Mouse (Mus musculus) heart, embryonic 11.5 days (tissue): ENCODE data around the gene Cpeb3. TPM values are rescaled to one million over a fixed set of nuclear protein-coding genes. Genes with fewer than 3 reads are reported as not detected.

Experiments
- ATAC-seq: fragments of 200-750 bp; cut with Nextera tagmentation; replicated peaks from 2 replicates; pipeline ENCODE4 v1.8.0; 2017; ENCODE audit warnings: moderate library complexity; ENCODE audit not compliant: insufficient number of reproducible peaks, low FRiP score, low TSS enrichment
- H3K27ac ChIP-seq: fragments of 300-500 bp; sonication (generic); 2 replicates; pipeline ENCODE4 v1.5.1; 2014; ENCODE audit warnings: mild to moderate bottlenecking, low read depth, low read length
- H3K27me3 ChIP-seq: fragments of 300-500 bp; sonication (generic); 2 replicates; pipeline ENCODE4 v1.6.1; 2014; ENCODE audit warnings: mild to moderate bottlenecking, low read length, mixed read lengths; ENCODE audit not compliant: control insufficient read depth, insufficient read depth
- H3K36me3 ChIP-seq: fragments of 300-500 bp; sonication (generic); 2 replicates; pipeline ENCODE4 v1.6.1; 2014; ENCODE audit warnings: mild to moderate bottlenecking, low read length, moderate library complexity, mixed read lengths; ENCODE audit not compliant: control insufficient read depth, insufficient read depth
- H3K4me1 ChIP-seq: fragments of 300-500 bp; sonication (generic); 2 replicates; pipeline ENCODE4 v1.6.1; 2014; ENCODE audit warnings: low read length; ENCODE audit not compliant: control insufficient read depth, insufficient read depth
- H3K4me2 ChIP-seq: fragments of 300-500 bp; sonication (generic); 2 replicates; pipeline ENCODE4 v1.6.1; 2014; ENCODE audit warnings: mild to moderate bottlenecking, moderate library complexity
- H3K4me3 ChIP-seq: fragments of 300-500 bp; sonication (generic); 2 replicates; pipeline ENCODE4 v1.5.1; 2014; ENCODE audit warnings: low read depth, low read length
- H3K9ac ChIP-seq: fragments of 300-500 bp; sonication (generic); 2 replicates; pipeline ENCODE4 v1.6.1; 2014; ENCODE audit warnings: mild to moderate bottlenecking, low read depth, low read length, moderate library complexity
- H3K9me3 ChIP-seq: fragments of 300-500 bp; sonication (generic); replicated peaks from 2 replicates; pipeline ENCODE4 v1.6.1; 2016; ENCODE audit warnings: low read length; ENCODE audit not compliant: control insufficient read depth
- WGBS: fragments of 180-500 bp; shearing (Covaris S2); extraction: QIAGEN DNeasy Blood & Tissue Kit; methylation state at CpG from one replicate; pipeline ENCODE4 v1.1.7; 2014; ENCODE audit not compliant: insufficient replicate concordance; 5-methylcytosine and 5-hydroxymethylcytosine counted together
- polyA plus RNA-seq: library from polyadenylated mRNA; unstranded; fragments of >200 nt; fragmentation: Nextera tagmentation; extraction: Ambion mirVana; gene quantifications from 2 replicates; pipeline ENCODE4 v1.2.1, GENCODE M21; 2014

The Cpeb3 gene
- polyA plus RNA-seq = 4.3 and 4.4 TPM in 2 replicates

- Histone ChIP-seq H3K27me3 (no peaks in the 10 kb centered on the region), H3K4me2 (peak within 1 kb of the TSS; percentile 87), H3K36me3 (peaks cover 8% of the 10 kb centered on the region; the same call in 1 of the 2 replicates), H3K4me3 (peak within 1 kb of the TSS; percentile 99), H3K4me1 (peaks cover 12% of the 10 kb centered on the region), H3K9me3 (no peaks in the 10 kb centered on the region), H3K9ac (peak within 1 kb of the TSS; percentile 99), H3K27ac (peak within 1 kb of the TSS; percentile 94)
- no peak for ATAC-seq
- WGBS = 2% methylated on average over 15 of the region's 15 CpGs
Measured at GRCm38 (mm10) chr19:37208176-37208755, at the start of gene Cpeb3. Gene Cpeb3, minus strand, starts transcription at chr19:37208601.

GRCm38 (mm10) chr19:37255321-37255720 is 46.9 kb upstream of the Cpeb3 start:
- Histone ChIP-seq H3K27me3 (no peaks in the 10 kb centered on the region), H3K9me3 (no peaks in the 10 kb centered on the region), H3K4me1 (no peaks in the 10 kb centered on the region), H3K9ac (no peak overlapping the region), H3K4me2 (no peak overlapping the region), H3K36me3 (no peaks in the 10 kb centered on the region), H3K27ac (no peak overlapping the region), H3K4me3 (no peak overlapping the region)
- no peak for ATAC-seq
- WGBS = 81% methylated on average over 9 of the region's 9 CpGs

GRCm38 (mm10) chr19:37252104-37252503 is 43.7 kb upstream of the Cpeb3 start:
- Histone ChIP-seq H3K4me1 (no peaks in the 10 kb centered on the region), H3K9ac (no peak overlapping the region), H3K4me2 (no peak overlapping the region), H3K27ac (no peak overlapping the region), H3K9me3 (no peaks in the 10 kb centered on the region), H3K36me3 (no peaks in the 10 kb centered on the region), H3K27me3 (no peaks in the 10 kb centered on the region), H3K4me3 (no peak overlapping the region)
- 55% methylated on average over 6 of the region's 6 CpGs for WGBS
- ATAC-seq = no peak

DNA sequence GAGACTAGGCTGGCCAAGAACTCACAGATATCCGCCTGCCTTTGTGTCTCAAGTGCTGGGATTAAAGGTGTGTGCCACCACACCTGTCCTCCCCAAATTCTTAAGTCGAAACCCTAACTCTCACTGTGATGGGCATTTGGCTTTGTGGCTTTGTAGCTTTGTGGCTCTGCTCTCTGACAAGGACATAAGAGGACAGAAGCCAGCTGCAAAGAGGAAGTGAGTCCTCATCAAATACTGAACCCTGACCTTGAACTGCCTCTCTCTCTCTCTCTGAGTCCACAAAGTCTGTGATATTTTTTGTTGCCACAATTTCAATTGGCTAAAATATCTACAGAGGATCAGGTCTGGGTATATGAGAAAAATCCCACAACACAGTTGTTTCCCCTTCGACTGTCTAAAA is 39.8 kb upstream of the Cpeb3 start:
- Histone ChIP-seq H3K9ac (no peak overlapping the region), H3K4me1 (no peaks in the 10 kb centered on the region), H3K36me3 (no peaks in the 10 kb centered on the region), H3K4me3 (no peak overlapping the region), H3K9me3 (no peaks in the 10 kb centered on the region), H3K27ac (no peak overlapping the region), H3K4me2 (no peak overlapping the region), H3K27me3 (no peaks in the 10 kb centered on the region)
- WGBS = 72% methylated on average over 3 of the region's 3 CpGs
- no peak for ATAC-seq

- no peak overlapping the region for H3K4me3 ChIP-seq
- 37% methylated on average over 3 of the region's 3 CpGs for WGBS
- H3K9me3 ChIP-seq = no peaks in the 10 kb centered on the region
- H3K27me3 ChIP-seq = no peaks in the 10 kb centered on the region
- no peaks in the 10 kb centered on the region for H3K36me3 ChIP-seq
- H3K27ac ChIP-seq = no peak overlapping the region
- H3K4me1 ChIP-seq = no peaks in the 10 kb centered on the region
- H3K4me2 ChIP-seq = no peak overlapping the region
- no peak overlapping the region for H3K9ac ChIP-seq
- ATAC-seq = no peak
Measured at GRCm38 (mm10) chr19:37246859-37247258, 38.5 kb upstream of the Cpeb3 start.

GRCm38 (mm10) chr19:37242707-37243106 is 34.3 kb upstream of the Cpeb3 start:
- H3K27me3 ChIP-seq = peaks cover 2% of the 10 kb centered on the region; the same call in 1 of the 2 replicates

DNA sequence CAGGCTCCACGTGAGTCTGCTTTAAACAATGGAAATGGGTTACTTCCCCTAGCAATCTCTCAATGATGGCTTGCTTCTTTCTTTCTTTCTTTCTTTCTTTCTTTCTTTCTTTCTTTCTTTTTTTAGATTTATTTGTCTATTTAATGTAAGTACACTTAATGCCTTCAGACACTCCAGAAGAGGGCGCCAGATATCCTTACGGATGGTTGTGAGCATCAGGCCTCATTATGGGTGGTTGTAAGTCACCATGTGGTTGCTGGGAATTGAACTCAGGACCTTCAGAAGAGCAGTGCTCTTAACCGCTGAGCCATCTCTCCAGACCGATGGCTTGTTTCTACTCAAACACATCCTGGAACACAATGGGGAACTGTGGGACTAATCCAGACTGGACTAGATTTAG is 32.8 kb upstream of the Cpeb3 start:
- Histone ChIP-seq H3K9me3 (no peaks in the 10 kb centered on the region), H3K4me3 (no peak overlapping the region), H3K27me3 (peaks cover 4% of the 10 kb centered on the region), H3K27ac (no peak overlapping the region), H3K36me3 (no peaks in the 10 kb centered on the region), H3K4me1 (no peaks in the 10 kb centered on the region), H3K4me2 (no peak overlapping the region), H3K9ac (no peak overlapping the region)
- 63% methylated on average over 5 of the region's 5 CpGs for WGBS
- no peak for ATAC-seq

More at GRCm38 (mm10) chr19:37242707-37243106, 34.3 kb upstream of the Cpeb3 start:
- 49% methylated on average over 2 of the region's 2 CpGs for WGBS
- H3K27ac ChIP-seq = no peak overlapping the region
- H3K9me3 ChIP-seq = no peaks in the 10 kb centered on the region
- H3K9ac ChIP-seq = no peak overlapping the region
- no peaks in the 10 kb centered on the region for H3K36me3 ChIP-seq
- H3K4me1 ChIP-seq = no peaks in the 10 kb centered on the region
- H3K4me3 ChIP-seq = no peak overlapping the region
- no peak for ATAC-seq
- H3K4me2 ChIP-seq = no peak overlapping the region

GRCm38 (mm10) chr19:37239096-37239495 is 30.7 kb upstream of the Cpeb3 start:
- H3K36me3 ChIP-seq = no peaks in the 10 kb centered on the region
- no peaks in the 10 kb centered on the region for H3K4me1 ChIP-seq
- no peak overlapping the region for H3K9ac ChIP-seq
- H3K27ac ChIP-seq = peak overlapping the region; percentile 31; the same call in 1 of the 2 replicates
- H3K27me3 ChIP-seq = peaks cover 23% of the 10 kb centered on the region
- H3K4me3 ChIP-seq = no peak overlapping the region
- 19% methylated on average over 4 of the region's 4 CpGs for WGBS
- no peak for ATAC-seq
- H3K9me3 ChIP-seq = no peaks in the 10 kb centered on the region
- no peak overlapping the region for H3K4me2 ChIP-seq

- H3K9ac ChIP-seq = no peak overlapping the region
- H3K9me3 ChIP-seq = no peaks in the 10 kb centered on the region
- ATAC-seq = no peak
- 14% methylated on average over 7 of the region's 7 CpGs for WGBS
- H3K4me2 ChIP-seq = no peak overlapping the region
- H3K27ac ChIP-seq = peak overlapping the region; percentile 31; the same call in 1 of the 2 replicates
- no peaks in the 10 kb centered on the region for H3K36me3 ChIP-seq
- H3K4me3 ChIP-seq = no peak overlapping the region
- H3K27me3 ChIP-seq = peaks cover 28% of the 10 kb centered on the region
- no peaks in the 10 kb centered on the region for H3K4me1 ChIP-seq
Measured at GRCm38 (mm10) chr19:37238651-37239050, 30.2 kb upstream of the Cpeb3 start.
